Mouse (Mus musculus): ENCODE data around the gene Cspg5. TPM values are rescaled to one million over a fixed set of nuclear protein-coding genes. Genes with fewer than 3 reads are reported as not detected.

The Cspg5 gene
- polyA plus RNA-seq, 1 experiment from 2014 or later, result 1.9 TPM

DNA sequence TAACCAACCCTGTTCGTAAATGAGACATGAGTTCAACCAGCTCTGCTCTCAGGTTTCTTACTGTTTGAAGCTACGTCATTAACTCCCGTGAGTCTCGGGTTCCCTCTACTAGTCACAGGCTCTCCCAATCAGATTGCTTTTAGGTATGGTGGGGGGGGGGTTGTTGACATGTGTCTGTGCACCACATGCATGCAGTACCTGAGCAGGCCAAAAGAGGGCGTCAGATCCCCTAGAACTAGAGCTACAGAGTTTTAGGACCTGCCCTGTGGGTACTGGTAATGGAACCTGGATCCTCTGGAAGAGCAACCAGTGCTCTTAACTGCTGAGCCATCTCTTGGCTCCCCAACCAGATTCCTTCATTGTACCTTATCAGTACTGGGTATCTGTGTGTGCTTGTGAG lies 32.3 kb downstream of the Cspg5 start:
- Histone ChIP-seq H3K4me1 (ENCODE audit: control insufficient read depth in 2 of 2, insufficient read depth in 2 of 2, low read length in 2 of 2) (no peaks in the 10 kb centered on the region), H3K27ac (replicated peaks in 1 of 2; ENCODE audit: control insufficient read depth in 1 of 2, insufficient read depth in 1 of 2, low read depth in 2 of 2, low read length in 2 of 2) (no peak overlapping the region), H3K4me3 (ENCODE audit: control insufficient read depth in 1 of 2, insufficient read depth in 1 of 2, low read depth in 1 of 2, low read length in 2 of 2) (no peak overlapping the region), H3K9me3 (ENCODE audit: control insufficient read depth, low read length) (no peaks in the 10 kb centered on the region), H3K9ac (ENCODE audit: low read length) (no peak overlapping the region), H3K4me2 (ENCODE audit: low read length) (no peak overlapping the region), H3K27me3 (ENCODE audit: control insufficient read depth, insufficient read depth, low read length) (no peaks in the 10 kb centered on the region), H3K36me3 (ENCODE audit: control insufficient read depth, insufficient read depth, low read length) (no peaks in the 10 kb centered on the region)
- no peak for ATAC-seq (ENCODE audit: insufficient number of reproducible peaks, insufficient read depth, low FRiP score, low read depth)
- 59% methylated on average over 5 of the region's 5 CpGs for WGBS

DNA sequence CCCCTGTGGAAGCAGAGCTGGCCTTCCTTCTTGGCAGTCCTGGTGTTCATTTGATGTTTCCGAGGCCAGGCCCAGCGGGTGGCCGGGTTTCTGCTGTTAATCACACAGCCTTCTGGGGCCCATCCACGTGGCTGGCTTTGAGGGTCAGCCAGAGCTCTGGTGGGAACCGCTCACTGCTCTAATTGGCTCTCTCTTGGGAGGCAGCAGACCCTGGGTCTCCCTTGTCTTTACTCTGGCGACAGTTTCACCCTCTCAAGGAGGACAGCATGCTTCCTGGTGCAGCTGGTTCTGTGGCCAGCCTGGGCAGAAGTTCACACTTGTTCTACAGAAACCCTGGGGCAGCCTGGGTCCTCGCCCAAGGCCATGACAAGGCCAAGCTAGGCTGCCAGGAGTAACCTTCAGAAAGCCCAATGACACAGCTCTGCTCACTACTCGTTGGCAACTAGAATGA lies 33.9 kb downstream of the Cspg5 start:
- Histone ChIP-seq H3K9ac (ENCODE audit: low read length) (no peak overlapping the region), H3K27me3 (ENCODE audit: control insufficient read depth, insufficient read depth, low read length) (no peaks in the 10 kb centered on the region), H3K4me2 (ENCODE audit: low read length) (no peak overlapping the region), H3K4me1 (ENCODE audit: control insufficient read depth in 2 of 2, insufficient read depth in 2 of 2, low read length in 2 of 2) (no peaks in the 10 kb centered on the region), H3K27ac (replicated peaks in 1 of 2; ENCODE audit: control insufficient read depth in 1 of 2, insufficient read depth in 1 of 2, low read depth in 2 of 2, low read length in 2 of 2) (no peak overlapping the region), H3K9me3 (ENCODE audit: control insufficient read depth, low read length) (no peaks in the 10 kb centered on the region), H3K36me3 (ENCODE audit: control insufficient read depth, insufficient read depth, low read length) (no peaks in the 10 kb centered on the region), H3K4me3 (ENCODE audit: control insufficient read depth in 1 of 2, insufficient read depth in 1 of 2, low read depth in 1 of 2, low read length in 2 of 2) (no peak overlapping the region)
- 46% methylated on average over 8 of the region's 8 CpGs for WGBS
- no peak for ATAC-seq (ENCODE audit: insufficient number of reproducible peaks, insufficient read depth, low FRiP score, low read depth)

GRCm38 (mm10) chr9:110284075-110284697 lies 40.6 kb downstream of the Cspg5 start:
- H3K36me3 ChIP-seq (ENCODE audit: control insufficient read depth, insufficient read depth, low read length), result no peaks in the 10 kb centered on the region
- ATAC-seq (ENCODE audit: insufficient number of reproducible peaks, insufficient read depth, low FRiP score, low read depth), result no peak
- H3K4me3 ChIP-seq (ENCODE audit: control insufficient read depth in 1 of 2, insufficient read depth in 1 of 2, low read depth in 1 of 2, low read length in 2 of 2), result no peak overlapping the region
- no peaks in the 10 kb centered on the region for H3K27me3 ChIP-seq (ENCODE audit: control insufficient read depth, insufficient read depth, low read length)
- H3K9ac ChIP-seq (ENCODE audit: low read length), result no peak overlapping the region
- no peaks in the 10 kb centered on the region for H3K9me3 ChIP-seq (ENCODE audit: control insufficient read depth, low read length)
- no peaks in the 10 kb centered on the region for H3K4me1 ChIP-seq (ENCODE audit: control insufficient read depth in 2 of 2, insufficient read depth in 2 of 2, low read length in 2 of 2)
- no peak overlapping the region for H3K27ac ChIP-seq (replicated peaks in 1 of 2; ENCODE audit: control insufficient read depth in 1 of 2, insufficient read depth in 1 of 2, low read depth in 2 of 2, low read length in 2 of 2)
- H3K4me2 ChIP-seq (ENCODE audit: low read length), result no peak overlapping the region
- 89% methylated on average over 8 of the region's 10 CpGs for WGBS

DNA sequence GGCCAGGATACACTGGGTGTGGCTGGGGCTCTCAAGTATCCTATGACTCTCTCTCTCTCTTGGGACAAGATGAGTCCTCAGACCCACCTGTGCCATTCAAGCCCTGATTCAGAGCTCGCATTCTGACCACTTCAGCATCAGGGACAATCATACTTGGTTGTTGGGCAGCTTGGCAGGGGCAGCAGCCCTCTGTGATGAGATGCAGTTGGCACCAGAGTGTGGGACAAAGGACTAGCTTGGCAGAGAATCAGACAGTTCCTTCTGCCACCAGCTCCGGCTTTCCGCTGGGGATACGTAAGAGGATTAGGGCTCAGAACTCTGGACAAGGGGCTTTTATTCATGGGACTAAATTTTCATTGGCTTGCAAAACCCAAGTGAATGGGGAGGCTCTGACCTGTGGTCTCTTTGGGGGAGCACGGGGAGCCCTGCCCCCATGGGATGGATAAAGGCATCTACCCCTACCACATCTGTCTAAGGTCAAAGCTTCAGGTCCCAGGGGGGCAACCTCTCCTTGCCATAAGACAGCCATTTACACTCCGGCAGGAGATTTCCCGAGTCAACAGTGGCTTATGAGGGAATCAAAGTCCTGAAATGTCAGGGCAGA lies 43.8 kb downstream of the Cspg5 start:
- H3K9ac ChIP-seq (ENCODE audit: low read length), result no peak overlapping the region
- H3K4me2 ChIP-seq (ENCODE audit: low read length), result no peak overlapping the region
- H3K4me3 ChIP-seq (ENCODE audit: control insufficient read depth in 1 of 2, insufficient read depth in 1 of 2, low read depth in 1 of 2, low read length in 2 of 2), result no peak overlapping the region
- no peaks in the 10 kb centered on the region for H3K9me3 ChIP-seq (ENCODE audit: control insufficient read depth, low read length)
- ATAC-seq (ENCODE audit: insufficient number of reproducible peaks, insufficient read depth, low FRiP score, low read depth), result no peak
- no peaks in the 10 kb centered on the region for H3K27me3 ChIP-seq (ENCODE audit: control insufficient read depth, insufficient read depth, low read length)
- no peaks in the 10 kb centered on the region for H3K4me1 ChIP-seq (ENCODE audit: control insufficient read depth in 2 of 2, insufficient read depth in 2 of 2, low read length in 2 of 2)
- no peak overlapping the region for H3K27ac ChIP-seq (replicated peaks in 1 of 2; ENCODE audit: control insufficient read depth in 1 of 2, insufficient read depth in 1 of 2, low read depth in 2 of 2, low read length in 2 of 2)
- H3K36me3 ChIP-seq (ENCODE audit: control insufficient read depth, insufficient read depth, low read length), result no peaks in the 10 kb centered on the region
- 72% methylated on average over 7 of the region's 7 CpGs for WGBS

DNA sequence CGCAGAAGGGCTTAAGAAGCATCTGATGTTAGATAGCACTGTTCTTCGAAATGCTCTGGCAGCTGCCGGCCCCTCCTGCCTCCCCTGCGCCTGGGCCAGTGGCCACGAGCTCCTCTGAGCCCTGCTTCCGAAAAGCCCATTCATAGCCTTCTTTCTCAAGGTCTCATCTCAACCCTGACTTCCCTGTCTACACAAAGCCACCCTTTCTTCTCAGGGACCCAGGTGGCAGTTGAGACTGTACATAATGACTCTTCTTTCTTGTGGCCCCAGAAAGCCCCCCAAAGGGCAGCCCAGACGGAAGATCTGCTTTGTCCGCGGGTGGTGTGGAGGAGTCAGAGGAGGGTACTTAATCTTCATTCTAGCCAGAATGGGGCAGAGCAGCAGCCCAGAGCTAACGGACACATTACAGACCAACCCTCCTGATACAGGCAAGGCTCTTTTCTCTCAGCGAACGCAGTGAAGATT lies 49.7 kb downstream of the Cspg5 start:
- Histone ChIP-seq H3K27ac (replicated peaks in 1 of 2; ENCODE audit: control insufficient read depth in 1 of 2, insufficient read depth in 1 of 2, low read depth in 2 of 2, low read length in 2 of 2) (no peak overlapping the region), H3K4me2 (ENCODE audit: low read length) (no peak overlapping the region), H3K4me3 (ENCODE audit: control insufficient read depth in 1 of 2, insufficient read depth in 1 of 2, low read depth in 1 of 2, low read length in 2 of 2) (no peak overlapping the region), H3K9me3 (ENCODE audit: control insufficient read depth, low read length) (no peaks in the 10 kb centered on the region), H3K9ac (ENCODE audit: low read length) (no peak overlapping the region), H3K4me1 (ENCODE audit: control insufficient read depth in 2 of 2, insufficient read depth in 2 of 2, low read length in 2 of 2) (no peaks in the 10 kb centered on the region), H3K36me3 (ENCODE audit: control insufficient read depth, insufficient read depth, low read length) (no peaks in the 10 kb centered on the region), H3K27me3 (ENCODE audit: control insufficient read depth, insufficient read depth, low read length) (no peaks in the 10 kb centered on the region)
- WGBS, result 54% methylated on average over 12 of the region's 12 CpGs
- ATAC-seq (ENCODE audit: insufficient number of reproducible peaks, insufficient read depth, low FRiP score, low read depth), result no peak

DNA sequence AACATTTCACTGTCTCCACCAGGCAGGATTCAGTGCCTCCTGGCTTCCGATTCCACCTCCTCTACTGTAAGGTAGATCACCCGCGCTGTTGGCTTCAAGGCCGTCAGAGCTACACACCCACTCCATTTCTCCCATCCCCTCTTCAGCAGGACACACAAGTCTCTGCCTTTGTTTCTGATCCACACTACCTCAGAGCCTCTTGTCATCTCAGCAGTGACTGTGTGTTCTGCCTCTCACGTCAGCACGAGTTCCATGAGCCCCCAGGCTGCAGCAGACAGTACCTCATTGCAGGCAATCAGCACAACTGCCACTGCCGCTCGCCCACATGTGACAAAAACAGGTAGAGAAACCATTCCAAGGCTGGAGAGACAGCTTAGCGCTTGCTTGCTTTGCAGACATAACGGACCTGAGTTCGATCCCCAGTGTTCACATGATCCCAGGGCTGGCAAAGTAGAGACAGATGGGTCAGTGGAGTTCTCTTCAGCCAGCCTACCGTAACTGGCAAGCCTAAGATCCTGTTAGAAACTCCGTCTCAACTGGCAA lies 50.4 kb downstream of the Cspg5 start:
- WGBS, result 74% methylated on average over 13 of the region's 13 CpGs

GRCm38 (mm10) chr9:110294786-110295185 lies 51.2 kb downstream of the Cspg5 start:
- Histone ChIP-seq H3K9ac (ENCODE audit: low read length) (no peak overlapping the region), H3K4me3 (ENCODE audit: control insufficient read depth in 1 of 2, insufficient read depth in 1 of 2, low read depth in 1 of 2, low read length in 2 of 2) (no peak overlapping the region), H3K36me3 (ENCODE audit: control insufficient read depth, insufficient read depth, low read length) (no peaks in the 10 kb centered on the region), H3K4me1 (ENCODE audit: control insufficient read depth in 2 of 2, insufficient read depth in 2 of 2, low read length in 2 of 2) (no peaks in the 10 kb centered on the region), H3K27ac (replicated peaks in 1 of 2; ENCODE audit: control insufficient read depth in 1 of 2, insufficient read depth in 1 of 2, low read depth in 2 of 2, low read length in 2 of 2) (no peak overlapping the region), H3K4me2 (ENCODE audit: low read length) (no peak overlapping the region), H3K9me3 (ENCODE audit: control insufficient read depth, low read length) (no peaks in the 10 kb centered on the region), H3K27me3 (ENCODE audit: control insufficient read depth, insufficient read depth, low read length) (no peaks in the 10 kb centered on the region)
- ATAC-seq (ENCODE audit: insufficient number of reproducible peaks, insufficient read depth, low FRiP score, low read depth), result no peak
- 44% methylated on average over 3 of the region's 3 CpGs for WGBS

More for the DNA sequence above, 50.4 kb downstream of the Cspg5 start:
- H3K4me2 ChIP-seq (ENCODE audit: low read length), result no peak overlapping the region
- no peaks in the 10 kb centered on the region for H3K4me1 ChIP-seq (ENCODE audit: control insufficient read depth in 2 of 2, insufficient read depth in 2 of 2, low read length in 2 of 2)
- no peak overlapping the region for H3K9ac ChIP-seq (ENCODE audit: low read length)
- no peak overlapping the region for H3K4me3 ChIP-seq (ENCODE audit: control insufficient read depth in 1 of 2, insufficient read depth in 1 of 2, low read depth in 1 of 2, low read length in 2 of 2)
- H3K27me3 ChIP-seq (ENCODE audit: control insufficient read depth, insufficient read depth, low read length), result no peaks in the 10 kb centered on the region
- H3K9me3 ChIP-seq (ENCODE audit: control insufficient read depth, low read length), result no peaks in the 10 kb centered on the region
- H3K27ac ChIP-seq (replicated peaks in 1 of 2; ENCODE audit: control insufficient read depth in 1 of 2, insufficient read depth in 1 of 2, low read depth in 2 of 2, low read length in 2 of 2), result no peak overlapping the region
- no peak for ATAC-seq (ENCODE audit: insufficient number of reproducible peaks, insufficient read depth, low FRiP score, low read depth)
- no peaks in the 10 kb centered on the region for H3K36me3 ChIP-seq (ENCODE audit: control insufficient read depth, insufficient read depth, low read length)
